Mouse (Mus musculus) CH12F3 (cell line): ENCODE results near the gene Prkrip1.
"Not testable (repeated sequence)": the region's sequence is repeated elsewhere in the genome, so short reads cannot be mapped to it uniquely, and the experiment has no call there.

Source experiments
- in situ Hi-C: fragments of 300-500 bp; cut with MboI; formaldehyde crosslinking; loops from 2 replicates; pipeline ENCODE4 v1.14.3; 2020; ENCODE audit warnings: low sequenced_read_pairs

Prkrip1 gene

DNA sequence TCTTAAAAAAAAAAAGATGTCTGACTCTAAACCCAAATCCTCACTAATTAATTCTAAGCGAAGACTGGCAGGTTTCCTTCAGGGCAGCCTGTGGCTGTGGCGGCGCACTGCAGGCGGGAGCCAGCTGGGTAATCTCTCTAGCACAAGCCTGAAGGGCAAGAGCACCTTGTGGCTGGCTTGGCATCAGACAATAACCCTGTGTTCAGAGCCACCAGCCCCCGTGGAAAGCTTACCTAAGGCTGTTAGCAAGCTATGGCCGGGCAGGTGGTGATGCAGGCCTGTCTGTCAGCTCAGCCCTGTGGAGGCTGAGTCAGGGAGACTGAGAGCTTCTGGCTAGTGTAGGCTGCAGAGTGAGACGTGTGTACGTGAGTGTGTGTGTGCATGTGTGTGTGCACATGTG lies 33.5 kb downstream of the Prkrip1 start:
- in situ Hi-C loops: no loop called here

DNA sequence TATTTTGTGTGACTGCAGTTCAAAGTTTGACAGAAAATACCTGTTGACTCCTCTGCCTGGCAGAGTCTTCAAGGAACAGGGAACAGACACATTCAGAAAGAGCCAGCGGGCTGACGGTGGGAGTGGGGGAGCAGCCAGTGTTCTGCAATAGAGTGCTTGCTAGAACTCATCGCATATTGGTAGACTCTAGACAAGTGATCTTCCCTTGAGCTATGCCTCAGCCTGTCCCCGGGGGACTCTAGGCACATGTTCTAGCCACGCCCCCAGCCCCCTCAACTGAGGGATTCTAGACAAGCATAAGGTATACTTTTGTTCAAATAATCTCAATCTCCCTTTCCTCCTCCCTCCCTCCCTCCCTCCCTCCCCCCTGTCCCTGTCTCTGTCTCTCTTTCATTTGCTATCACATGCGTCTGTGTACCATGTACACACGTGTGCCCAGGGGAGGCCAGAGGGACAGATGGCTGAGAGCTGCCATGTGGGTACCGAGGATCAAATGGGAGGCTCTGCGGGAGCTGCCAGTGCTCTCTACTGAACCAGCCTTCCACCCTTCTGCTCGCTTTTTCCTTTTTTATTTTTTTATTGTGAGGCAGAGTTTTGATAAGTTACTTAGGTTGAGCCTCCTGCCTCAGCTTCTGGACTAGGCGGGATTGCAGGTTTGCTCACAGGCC lies 34.8 kb downstream of the Prkrip1 start:
- in situ Hi-C loops: no loop called here

DNA sequence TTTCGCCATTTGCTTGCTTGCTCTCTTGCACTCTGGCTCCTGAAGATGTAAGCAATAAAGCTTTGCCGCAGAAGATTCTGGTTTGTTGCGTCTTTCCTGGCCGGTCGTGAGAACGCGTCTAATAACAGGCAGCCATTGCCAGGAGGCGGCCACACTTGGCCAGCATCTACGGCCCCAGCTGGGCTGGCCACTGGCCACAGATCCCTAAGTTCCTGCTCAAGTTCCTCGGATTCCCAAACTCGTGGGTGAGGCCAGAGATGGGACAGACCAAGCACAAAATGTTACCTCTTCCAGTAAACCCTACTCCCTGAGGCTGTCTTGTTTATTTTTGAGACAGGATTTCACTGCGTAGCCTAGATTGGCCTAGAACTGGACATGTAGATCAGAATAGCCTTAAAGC lies 38.7 kb downstream of the Prkrip1 start:
- in situ Hi-C loops: not testable (repeated sequence)

DNA sequence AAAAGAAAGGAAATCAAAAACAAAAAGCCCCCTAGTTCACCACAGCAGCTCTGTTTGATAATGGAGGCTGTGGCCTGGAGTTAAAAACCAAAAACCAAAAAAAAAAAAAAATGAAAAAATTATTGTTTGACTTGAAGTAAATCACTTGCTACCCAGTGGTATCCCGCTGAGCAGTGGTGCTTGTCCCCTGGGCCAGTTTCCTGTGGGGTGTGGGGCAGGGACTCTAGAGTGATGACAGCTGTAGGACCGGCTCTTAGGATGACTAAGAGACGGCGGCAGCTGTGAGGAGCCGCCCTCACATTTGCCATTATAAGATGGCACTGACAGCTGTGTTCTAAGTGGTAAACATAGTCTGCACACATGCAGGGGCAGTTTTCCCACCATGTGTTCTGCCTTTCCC lies 43.4 kb downstream of the Prkrip1 start:
- in situ Hi-C loops: no loop called here

DNA sequence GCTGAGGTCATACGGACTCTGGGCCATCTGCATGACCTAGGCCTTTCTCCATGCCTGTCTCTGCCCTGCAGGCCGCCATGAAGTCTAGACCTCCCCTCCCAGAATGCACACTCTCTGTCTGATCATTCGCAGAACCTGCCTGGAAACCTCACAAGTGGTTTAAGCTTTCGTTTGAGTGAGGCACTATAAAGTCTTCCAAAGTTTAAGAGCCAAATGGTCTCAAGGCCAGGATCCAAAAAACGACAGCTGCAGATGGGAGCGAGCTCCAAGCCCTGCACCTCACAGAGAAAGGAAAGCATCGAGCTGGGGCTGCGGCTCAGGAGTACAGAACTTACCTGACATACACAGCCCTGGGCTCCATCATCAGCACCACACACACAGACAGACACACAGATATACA lies 46.4 kb downstream of the Prkrip1 start:
- in situ Hi-C loops: no loop called here

DNA sequence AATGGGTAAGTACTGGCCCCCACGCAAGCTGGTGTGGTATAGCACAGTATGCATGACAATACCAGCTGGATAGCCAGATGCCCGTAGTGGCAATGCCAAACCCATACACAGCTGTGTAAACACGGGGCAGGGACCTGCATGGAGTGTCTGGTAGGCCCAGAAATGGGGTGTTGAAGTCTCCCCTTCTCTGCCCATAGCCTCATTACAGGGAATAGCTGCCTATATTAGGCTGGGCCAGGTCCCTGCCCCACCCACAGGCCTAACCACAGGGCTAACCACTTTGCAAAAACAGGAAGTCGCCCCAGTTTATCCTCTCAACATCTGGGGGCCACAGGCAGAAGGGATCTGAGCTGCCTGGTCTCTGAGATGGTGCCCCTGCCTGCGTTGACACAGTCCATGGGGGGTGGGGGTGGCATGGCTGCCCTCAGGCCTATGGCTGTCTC lies 49.6 kb downstream of the Prkrip1 start:
- in situ Hi-C loops: not testable (repeated sequence)

DNA sequence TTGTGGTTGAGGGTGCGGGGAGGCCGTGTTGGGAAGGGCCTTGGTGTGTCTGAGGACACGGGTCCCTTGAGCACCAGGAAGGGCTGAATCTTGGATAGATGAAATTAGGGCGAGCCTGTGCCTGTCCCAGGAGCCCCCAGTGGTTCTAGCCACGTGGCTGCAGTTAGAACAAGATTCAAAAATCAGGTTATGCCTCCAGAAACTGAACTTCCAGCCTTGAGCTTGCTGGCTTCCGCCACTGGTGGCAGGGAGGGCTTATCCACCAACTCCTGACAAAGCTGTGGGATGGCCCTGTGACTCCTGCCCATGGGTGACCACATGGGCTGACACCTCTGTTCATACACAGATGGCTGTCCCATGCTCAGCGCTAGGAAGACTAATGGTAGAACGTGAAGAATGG lies 51.1 kb downstream of the Prkrip1 start:
- in situ Hi-C loops: no loop called here

DNA sequence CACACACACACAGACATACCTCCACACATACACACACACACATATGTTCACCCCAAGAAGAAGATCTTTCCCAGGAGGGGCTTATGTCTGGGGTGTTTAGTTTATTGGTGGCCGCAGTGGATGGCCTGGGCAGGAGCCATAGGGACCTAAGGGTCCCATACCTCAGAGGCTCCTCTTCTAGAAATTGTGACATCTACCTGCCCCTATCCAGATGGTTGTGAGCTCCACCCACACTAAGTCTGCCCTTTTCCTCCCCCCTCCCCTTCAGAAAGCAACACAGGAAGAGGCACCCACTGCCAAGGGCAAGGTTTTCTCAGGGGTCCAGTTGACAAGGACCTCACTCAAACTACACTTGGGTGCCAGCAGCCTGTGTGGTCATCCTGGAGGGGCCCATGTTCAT lies 51.8 kb downstream of the Prkrip1 start:
- in situ Hi-C loops: no loop called here

DNA sequence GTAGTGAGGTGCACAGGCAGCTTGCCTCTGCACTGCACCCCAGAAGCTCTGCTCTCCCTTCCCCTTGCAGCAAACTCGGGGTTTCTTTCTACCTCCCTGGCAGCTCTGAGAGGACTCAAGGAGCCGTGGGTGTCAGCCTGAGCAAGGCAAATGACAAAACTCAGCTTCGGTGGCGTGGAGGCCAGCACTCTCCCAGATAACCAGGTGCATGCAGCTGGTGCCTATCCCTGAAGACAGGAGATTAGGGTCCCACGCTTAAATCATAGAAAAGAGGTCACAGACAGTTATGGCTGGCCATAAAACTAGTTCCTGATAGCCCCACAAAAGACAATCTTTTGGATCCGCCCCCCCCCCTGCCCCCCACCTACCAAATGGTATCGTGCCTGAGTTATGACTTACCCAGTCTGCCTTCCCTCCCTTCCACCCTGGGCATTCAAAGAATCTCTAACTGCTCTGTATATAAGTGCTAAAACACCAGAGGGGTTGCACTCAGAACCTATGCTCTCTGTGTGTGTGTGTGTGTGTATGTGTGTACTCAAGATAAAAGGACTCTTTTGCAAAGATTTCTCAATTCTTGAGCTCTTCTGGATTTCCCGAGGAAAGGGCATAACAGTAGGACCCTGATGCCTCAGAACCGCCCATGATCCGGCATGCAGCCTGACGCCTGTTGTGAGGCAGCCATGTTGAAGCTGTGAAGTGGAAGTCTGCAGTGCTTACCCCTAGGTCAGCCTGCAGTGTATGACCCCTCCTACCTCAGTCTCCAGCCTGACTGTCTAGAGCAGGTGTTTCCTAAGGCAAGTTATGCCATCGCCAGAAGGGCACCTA lies 53.9 kb downstream of the Prkrip1 start:
- in situ Hi-C loops: no loop called here

DNA sequence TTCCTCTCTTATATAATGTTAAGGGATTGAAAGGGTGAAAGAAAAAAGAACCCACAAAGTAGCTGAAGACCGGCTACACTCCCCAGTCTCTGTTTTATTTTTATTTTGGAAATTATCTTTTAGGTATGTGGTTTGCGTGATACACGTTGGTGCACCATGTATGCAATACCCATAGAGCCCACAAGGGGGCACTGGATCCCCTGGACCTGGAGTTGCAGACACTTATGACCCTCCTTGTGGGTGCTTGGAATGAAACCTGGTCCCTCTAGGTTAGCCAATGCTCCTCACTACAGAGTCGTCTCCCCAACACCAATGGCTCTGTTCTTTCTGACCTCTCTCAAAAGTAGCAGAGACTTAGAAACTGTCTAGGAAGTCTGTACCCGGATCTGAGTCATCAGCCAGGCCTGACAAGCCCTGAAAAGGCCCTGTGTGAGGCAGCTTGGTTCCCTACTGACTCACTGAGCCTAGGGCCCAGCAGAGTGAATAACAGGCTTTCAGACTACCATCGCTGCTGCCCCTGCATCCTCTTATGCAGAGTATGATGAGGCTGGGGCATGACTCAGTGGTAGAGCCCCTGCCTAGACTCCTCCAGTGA lies 55.5 kb downstream of the Prkrip1 start:
- in situ Hi-C loops: no loop called here

DNA sequence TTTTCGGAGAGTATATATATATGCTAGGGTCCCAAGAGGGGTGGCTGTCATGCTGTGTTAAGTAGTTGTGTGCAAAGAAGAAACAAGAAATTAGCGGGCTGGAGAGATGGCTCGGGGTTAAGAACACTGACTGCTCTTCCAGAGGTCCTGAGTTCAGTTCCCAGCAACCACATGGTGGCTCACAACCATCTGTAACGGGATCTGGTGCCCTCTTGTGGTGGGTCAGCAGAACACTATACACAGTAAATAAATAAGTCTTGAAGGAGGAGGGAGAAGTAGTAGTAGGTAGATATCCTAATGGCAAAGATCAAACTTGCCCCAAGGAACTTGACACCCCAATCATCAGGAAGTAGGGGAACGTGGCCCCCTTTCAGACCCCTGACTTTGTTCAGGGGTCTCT lies 56.0 kb downstream of the Prkrip1 start:
- in situ Hi-C loops: no loop called here

DNA sequence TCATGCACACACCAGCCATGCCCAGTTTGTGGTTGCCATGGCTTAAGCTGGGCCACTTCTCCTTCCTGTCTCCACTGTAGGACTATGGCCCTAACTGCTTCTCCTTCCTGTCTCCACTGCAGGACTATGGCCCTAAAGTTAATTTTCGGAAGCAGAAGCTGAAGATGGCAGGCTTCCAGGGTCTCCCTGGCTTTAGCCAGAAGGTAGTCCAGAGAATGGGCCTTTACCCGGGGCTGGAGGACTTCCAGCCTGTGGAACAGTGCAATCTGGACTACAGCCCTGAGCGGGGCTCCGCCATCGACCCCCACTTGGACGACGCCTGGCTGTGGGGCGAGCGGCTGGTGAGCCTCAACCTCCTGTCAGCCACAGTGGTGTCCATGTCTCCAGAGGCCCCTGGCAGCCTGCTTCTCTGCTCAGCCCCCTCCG lies 58.7 kb downstream of the Prkrip1 start:
- in situ Hi-C loops: no loop called here

DNA sequence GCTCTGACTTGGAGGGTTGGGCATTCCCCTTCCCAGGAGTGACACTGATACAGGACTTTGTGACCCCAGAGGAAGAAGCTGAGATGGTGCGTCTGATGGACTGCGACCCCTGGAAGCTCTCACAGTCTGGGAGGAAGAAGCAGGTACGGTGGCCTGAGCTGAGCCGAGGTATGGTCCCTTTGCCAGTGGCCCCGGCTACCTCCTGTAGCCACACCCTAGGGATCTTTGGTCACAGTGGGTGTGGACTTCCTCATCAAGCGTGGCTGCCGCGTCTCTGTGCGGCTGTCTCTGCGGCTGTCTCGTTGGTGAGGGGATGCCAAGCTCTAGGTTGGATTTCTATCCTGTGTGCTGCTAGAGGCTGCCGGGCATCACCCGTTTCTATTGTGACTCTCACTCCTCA lies 59.4 kb downstream of the Prkrip1 start:
- in situ Hi-C loops: no loop called here

DNA sequence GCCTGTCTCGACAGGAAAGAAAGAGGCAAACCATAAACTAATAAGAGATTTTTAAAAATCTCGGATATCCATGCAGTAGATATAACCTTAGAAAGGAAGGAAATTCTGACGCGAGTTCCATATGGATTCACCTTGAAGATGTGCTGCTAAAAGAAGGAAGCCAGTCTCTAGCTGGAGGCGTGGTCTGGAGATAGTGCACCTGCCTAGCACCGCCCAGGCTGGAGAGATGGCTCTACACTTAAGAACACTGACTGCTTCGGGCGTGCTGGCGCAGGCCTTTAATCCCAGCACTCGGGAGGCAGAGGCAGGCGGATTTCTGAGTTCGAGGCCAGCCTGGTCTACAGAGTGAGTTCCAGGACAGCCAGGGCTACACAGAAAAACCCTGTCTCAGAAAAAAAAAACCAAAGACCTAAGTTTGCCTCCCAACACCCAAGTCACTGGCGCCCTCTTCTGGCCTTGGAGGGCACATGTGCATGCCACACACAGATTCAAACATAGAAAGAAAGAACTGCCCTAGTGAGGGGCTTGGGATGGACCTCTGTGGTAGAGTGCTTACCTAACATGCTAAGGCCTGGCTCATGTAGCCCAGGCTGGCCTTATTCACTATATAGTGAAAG lies 61.0 kb downstream of the Prkrip1 start:
- in situ Hi-C loops: no loop called here

DNA sequence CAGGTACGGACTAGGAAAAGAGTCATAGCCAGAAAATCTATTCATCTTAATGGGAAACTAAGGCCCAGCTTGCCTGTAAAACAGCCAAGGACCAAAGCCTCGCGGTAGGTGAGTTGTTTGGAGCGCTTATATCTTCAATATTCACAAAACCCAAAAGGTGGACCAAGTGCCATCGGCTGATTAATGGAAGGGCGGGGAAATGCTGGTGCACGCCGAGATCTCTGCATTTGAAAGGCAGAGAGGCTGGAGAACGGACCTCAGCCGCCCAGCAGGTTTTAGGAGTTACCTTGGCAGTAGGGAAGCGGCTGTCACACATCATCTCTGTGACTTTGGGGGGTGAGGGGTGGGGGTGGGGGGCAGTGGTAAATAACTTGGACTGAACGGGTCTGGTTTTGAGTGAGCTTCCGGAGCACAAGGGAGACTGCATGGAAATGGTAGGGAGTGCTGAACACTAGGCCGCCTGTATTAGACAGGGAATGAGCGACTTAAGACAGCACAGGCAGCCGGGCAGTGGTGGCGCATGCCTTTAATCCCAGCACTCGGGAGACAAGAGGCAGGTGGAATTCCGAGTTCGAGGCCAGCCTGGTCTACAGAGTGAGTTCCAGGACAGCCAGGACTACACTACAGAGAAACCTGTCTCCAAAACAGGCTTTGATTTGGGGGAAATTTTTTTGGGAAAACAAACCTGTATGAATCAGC lies 62.3 kb downstream of the Prkrip1 start:
- in situ Hi-C loops: no loop called here

DNA sequence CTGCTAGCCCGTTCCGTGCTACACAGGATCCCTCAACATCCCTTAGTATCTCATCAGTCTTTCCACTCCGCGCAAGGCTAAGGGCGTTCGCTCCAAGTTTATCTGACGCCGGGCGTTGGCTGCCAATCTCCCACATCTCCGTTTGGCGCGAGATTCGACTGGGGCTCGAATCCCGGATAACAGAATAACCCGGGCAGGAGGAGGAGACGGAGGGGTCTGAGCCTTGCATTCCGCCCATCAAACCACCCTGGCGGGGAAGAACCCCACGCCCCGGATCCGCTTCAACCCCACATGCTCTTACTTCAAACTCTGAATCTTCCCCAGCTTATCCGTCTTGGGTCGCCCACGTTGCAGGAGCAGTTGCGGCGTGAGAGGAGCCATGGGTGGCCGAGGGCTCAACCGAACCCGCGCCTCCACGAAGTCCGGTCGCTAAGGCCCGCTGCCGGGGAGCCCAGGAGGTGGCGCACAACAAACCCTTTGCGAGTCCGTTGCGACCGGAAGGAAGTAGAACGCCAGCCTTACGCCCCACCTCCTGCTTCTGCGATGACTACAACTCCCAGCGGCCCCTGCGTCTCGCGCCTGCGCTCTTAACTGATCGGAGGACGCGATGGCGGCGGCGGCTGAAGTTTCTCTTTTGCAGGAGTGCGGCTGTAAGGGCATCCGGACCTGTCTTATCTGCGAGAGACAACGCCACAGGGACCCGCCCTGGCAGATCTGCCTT lies 63.0 kb downstream of the Prkrip1 start, which contains the start of the genes Lrwd1 and Alkbh4:
Lrwd1 (minus strand) TSS at position 504 of the 721 bp plus-strand sequence.
Alkbh4 (plus strand) TSS at position 576 of the 721 bp plus-strand sequence.
- in situ Hi-C loops: no loop called here
